Mouse (Mus musculus) megakaryocyte, embryonic 14.5 days (primary cell): ENCODE data around the gene Adss. TPM values are rescaled to one million over a fixed set of nuclear protein-coding genes. Genes with fewer than 3 reads are reported as not detected.

Experiments used
- H3K27me3 ChIP-seq: replicated peaks from 2 replicates; pipeline ENCODE3; 2012; ENCODE audit warnings: inconsistent platforms
- H3K36me3 ChIP-seq: replicated peaks from 2 replicates; pipeline ENCODE3; 2012; ENCODE audit warnings: low read length, inconsistent platforms, mixed read lengths
- H3K4me1 ChIP-seq: 2 replicates; pipeline ENCODE4 v1.6.1; 2012; ENCODE audit warnings: inconsistent platforms
- H3K4me3 ChIP-seq: replicated peaks from 2 replicates; pipeline ENCODE3; 2012; ENCODE audit warnings: moderate library complexity, mild to moderate bottlenecking, inconsistent platforms
- H3K9me3 ChIP-seq: 2 replicates; pipeline ENCODE4 v1.6.1; 2012; ENCODE audit warnings: inconsistent platforms
- FLI1 ChIP-seq: IDR thresholded peaks from 2 replicates; pipeline ENCODE4 v1.6.1; 2012; ENCODE audit warnings: low read length, inconsistent platforms, mixed read lengths
- GATA1 ChIP-seq: IDR thresholded peaks from 3 replicates; pipeline ENCODE4 v1.6.1; 2012; ENCODE audit warnings: mixed read lengths, low read length, inconsistent platforms, borderline replicate concordance
- polyA plus RNA-seq: library from polyadenylated mRNA; stranded (reverse); fragments of >175 nt; gene quantifications from 2 replicates; pipeline ENCODE4 v1.2.3, GENCODE M21; 2012; ENCODE audit warnings: low replicate concordance; ENCODE audit not compliant: insufficient read depth

The Adss gene
- polyA plus RNA-seq, 1 experiment: 14.8 TPM

GRCm38 (mm10) chr1:177729043-177730024, 67.0 kb downstream of the Adss start, which contains the start of gene 1700016C15Rik:
1700016C15Rik (plus strand) TSS chr1:177729814.
- H3K4me3 ChIP-seq: no peak within 1 kb of the TSS
- peaks cover 20% of the 10 kb centered on the region for H3K9me3 ChIP-seq
- peaks cover 3% of the 10 kb centered on the region for H3K27me3 ChIP-seq
- no peaks in the 10 kb centered on the region for H3K4me1 ChIP-seq
- TF ChIP-seq GATA1 (no peak), FLI1 (no peak)
- no peaks in the 10 kb centered on the region for H3K36me3 ChIP-seq

GRCm38 (mm10) chr1:177727883-177728525, 68.3 kb downstream of the Adss start:
- Histone ChIP-seq H3K36me3 (no peaks in the 10 kb centered on the region), H3K9me3 (peaks cover 24% of the 10 kb centered on the region), H3K27me3 (peaks cover 6% of the 10 kb centered on the region), H3K4me3 (no peak overlapping the region), H3K4me1 (no peaks in the 10 kb centered on the region)
- TF ChIP-seq FLI1: no peak

- TF ChIP-seq GATA1: no peak
- TF ChIP-seq FLI1: no peak
- Histone ChIP-seq H3K4me1 (no peaks in the 10 kb centered on the region), H3K27me3 (peaks cover 6% of the 10 kb centered on the region), H3K36me3 (no peaks in the 10 kb centered on the region), H3K9me3 (peaks cover 23% of the 10 kb centered on the region), H3K4me3 (no peak overlapping the region)
Measured at GRCm38 (mm10) chr1:177726870-177727269, 69.4 kb downstream of the Adss start.

GRCm38 (mm10) chr1:177723786-177724185, 72.5 kb downstream of the Adss start:
- H3K27me3 ChIP-seq: peaks cover 6% of the 10 kb centered on the region
- H3K4me3 ChIP-seq: peak overlapping the region; percentile 40
- no peaks in the 10 kb centered on the region for H3K4me1 ChIP-seq
- peaks cover 16% of the 10 kb centered on the region for H3K9me3 ChIP-seq
- no peak for TF ChIP-seq GATA1
- no peak for TF ChIP-seq FLI1
- H3K36me3 ChIP-seq: no peaks in the 10 kb centered on the region

- TF ChIP-seq FLI1 (no peak), GATA1 (no peak)
Measured at GRCm38 (mm10) chr1:177719029-177719427, 77.3 kb downstream of the Adss start.

GRCm38 (mm10) chr1:177718340-177719028, 77.8 kb downstream of the Adss start:
- peaks cover 2% of the 10 kb centered on the region for H3K27me3 ChIP-seq
- H3K9me3 ChIP-seq: 0 out of 2 replicates have a peak, but pooled peaks cover 3% of the 10 kb centered on the region
- H3K36me3 ChIP-seq: no peaks in the 10 kb centered on the region
- H3K4me1 ChIP-seq: no peaks in the 10 kb centered on the region
- no peak overlapping the region for H3K4me3 ChIP-seq
- TF ChIP-seq GATA1 (no peak), FLI1 (no peak)

More at GRCm38 (mm10) chr1:177719029-177719427, 77.3 kb downstream of the Adss start:
- no peak overlapping the region for H3K4me3 ChIP-seq
- peaks cover 3% of the 10 kb centered on the region for H3K27me3 ChIP-seq
- peaks cover 4% of the 10 kb centered on the region for H3K9me3 ChIP-seq
- H3K4me1 ChIP-seq: no peaks in the 10 kb centered on the region
- H3K36me3 ChIP-seq: no peaks in the 10 kb centered on the region

GRCm38 (mm10) chr1:177717057-177717835, 79.1 kb downstream of the Adss start:
- Histone ChIP-seq H3K36me3 (no peaks in the 10 kb centered on the region), H3K4me3 (no peak overlapping the region), H3K9me3 (peaks cover 3% of the 10 kb centered on the region; the same call in 1 of the 2 replicates), H3K27me3 (peaks cover 2% of the 10 kb centered on the region), H3K4me1 (no peaks in the 10 kb centered on the region)
- no peak for TF ChIP-seq FLI1
- no peak for TF ChIP-seq GATA1

- Histone ChIP-seq H3K36me3 (no peaks in the 10 kb centered on the region), H3K4me3 (no peak overlapping the region), H3K27me3 (peaks cover 2% of the 10 kb centered on the region), H3K4me1 (peaks cover under 1% of the 10 kb centered on the region; the same call in 1 of the 2 replicates), H3K9me3 (peaks cover 4% of the 10 kb centered on the region; the same call in 1 of the 2 replicates)
- TF ChIP-seq FLI1: no peak
- TF ChIP-seq GATA1: no peak
Measured at GRCm38 (mm10) chr1:177716448-177716847, 79.9 kb downstream of the Adss start.

GRCm38 (mm10) chr1:177714397-177715012, 81.8 kb downstream of the Adss start:
- no peak overlapping the region for H3K4me3 ChIP-seq
- H3K36me3 ChIP-seq: no peaks in the 10 kb centered on the region

More at GRCm38 (mm10) chr1:177714397-177715012, 81.8 kb downstream of the Adss start:
- TF ChIP-seq FLI1: no peak
- no peak for TF ChIP-seq GATA1
- H3K9me3 ChIP-seq: peaks cover 11% of the 10 kb centered on the region
- peaks cover 5% of the 10 kb centered on the region for H3K4me1 ChIP-seq
- peaks cover 2% of the 10 kb centered on the region for H3K27me3 ChIP-seq
